Mouse (Mus musculus): ENCODE results near the gene Nlrp1b. TPM values are rescaled to one million over a fixed set of nuclear protein-coding genes. Genes with fewer than 3 reads are reported as not detected.

Gene Nlrp1b
- polyA plus RNA-seq, 1 experiment from 2014 or later = not detected

GRCm38 (mm10) chr11:71155272-71155671, 75.3 kb downstream of the Nlrp1b start:
- Histone ChIP-seq H3K4me2 (replicated peaks) (no peak overlapping the region), H3K9ac (no peak overlapping the region), H3K4me1 (replicated peaks; ENCODE audit: control insufficient read depth, insufficient read depth, low read length) (no peaks in the 10 kb centered on the region), H3K9me3 (ENCODE audit: control insufficient read depth, low read length) (no peaks in the 10 kb centered on the region), H3K27me3 (ENCODE audit: control insufficient read depth, insufficient read depth, low read length) (no peaks in the 10 kb centered on the region), H3K27ac (no peak overlapping the region), H3K4me3 (replicated peaks; ENCODE audit: low read length) (no peak overlapping the region), H3K36me3 (replicated peaks; ENCODE audit: control insufficient read depth, insufficient read depth) (no peaks in the 10 kb centered on the region)
- ATAC-seq (ENCODE audit: low FRiP score) = no peak
- no peak for DNase-seq (ENCODE audit: low spot score)
- WGBS = 79% methylated on average over 1 of the region's 1 CpGs

GRCm38 (mm10) chr11:71144661-71145060, 85.9 kb downstream of the Nlrp1b start, which contains the start of gene Nlrp1a:
Gene Nlrp1a (minus strand): TSS chr11:71144704.
- 83% methylated on average over 3 of the region's 3 CpGs for WGBS
- DNase-seq (ENCODE audit: low spot score) (no peak), ATAC-seq (ENCODE audit: low FRiP score) (no peak)
- Histone ChIP-seq H3K27me3 (ENCODE audit: control insufficient read depth, insufficient read depth, low read length) (no peaks in the 10 kb centered on the region), H3K4me2 (replicated peaks) (no peak within 1 kb of the TSS), H3K36me3 (replicated peaks; ENCODE audit: control insufficient read depth, insufficient read depth) (no peaks in the 10 kb centered on the region), H3K9ac (no peak within 1 kb of the TSS), H3K27ac (no peak within 1 kb of the TSS), H3K9me3 (ENCODE audit: control insufficient read depth, low read length) (no peaks in the 10 kb centered on the region), H3K4me1 (replicated peaks; ENCODE audit: control insufficient read depth, insufficient read depth, low read length) (no peaks in the 10 kb centered on the region), H3K4me3 (replicated peaks; ENCODE audit: low read length) (no peak within 1 kb of the TSS)

DNA sequence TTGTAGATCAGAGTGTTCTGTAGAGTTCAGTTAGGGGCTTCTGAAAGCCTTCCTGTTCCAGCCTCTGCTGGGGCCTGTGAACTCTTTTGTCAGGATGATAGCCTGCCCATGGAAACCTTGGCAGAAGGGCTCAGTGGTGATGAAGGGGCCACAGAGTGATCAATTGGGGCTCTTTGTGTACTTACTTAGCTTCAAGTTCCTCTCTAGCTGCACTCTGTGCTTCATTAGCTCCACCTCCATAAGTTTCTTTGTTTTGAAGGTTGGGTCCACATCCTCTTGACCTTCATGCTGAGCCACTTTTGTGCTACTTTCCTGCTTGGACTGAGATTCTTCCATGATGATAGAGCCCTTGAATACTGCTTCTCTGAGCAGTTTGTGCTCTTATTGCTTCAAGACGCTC, 88.5 kb downstream of the Nlrp1b start:
- H3K27me3 ChIP-seq (ENCODE audit: control insufficient read depth, insufficient read depth, low read length) = no peaks in the 10 kb centered on the region
- ATAC-seq (ENCODE audit: low FRiP score) (no peak), DNase-seq (ENCODE audit: low spot score) (no peak)
- no peak overlapping the region for H3K9ac ChIP-seq
- H3K27ac ChIP-seq = no peak overlapping the region
- no peak overlapping the region for H3K4me2 ChIP-seq (replicated peaks)
- H3K4me1 ChIP-seq (replicated peaks; ENCODE audit: control insufficient read depth, insufficient read depth, low read length) = no peaks in the 10 kb centered on the region
- WGBS = 76% methylated on average over 1 of the region's 1 CpGs
- no peak overlapping the region for H3K4me3 ChIP-seq (replicated peaks; ENCODE audit: low read length)
- H3K36me3 ChIP-seq (replicated peaks; ENCODE audit: control insufficient read depth, insufficient read depth) = no peaks in the 10 kb centered on the region
- no peaks in the 10 kb centered on the region for H3K9me3 ChIP-seq (ENCODE audit: control insufficient read depth, low read length)

GRCm38 (mm10) chr11:71107128-71107527, 123.4 kb downstream of the Nlrp1b start:
- Histone ChIP-seq H3K4me1 (replicated peaks; ENCODE audit: control insufficient read depth, insufficient read depth, low read length) (no peaks in the 10 kb centered on the region), H3K4me2 (replicated peaks) (no peak overlapping the region), H3K9ac (no peak overlapping the region), H3K36me3 (replicated peaks; ENCODE audit: control insufficient read depth, insufficient read depth) (no peaks in the 10 kb centered on the region), H3K4me3 (replicated peaks; ENCODE audit: low read length) (no peak overlapping the region), H3K27ac (no peak overlapping the region), H3K27me3 (ENCODE audit: control insufficient read depth, insufficient read depth, low read length) (no peaks in the 10 kb centered on the region), H3K9me3 (ENCODE audit: control insufficient read depth, low read length) (no peaks in the 10 kb centered on the region)
- ATAC-seq (ENCODE audit: low FRiP score) (no peak), DNase-seq (ENCODE audit: low spot score) (no peak)
- 83% methylated on average over 2 of the region's 2 CpGs for WGBS

- ATAC-seq (ENCODE audit: low FRiP score) (no peak), DNase-seq (ENCODE audit: low spot score) (no peak)
- no peaks in the 10 kb centered on the region for H3K36me3 ChIP-seq (replicated peaks; ENCODE audit: control insufficient read depth, insufficient read depth)
- no peaks in the 10 kb centered on the region for H3K27me3 ChIP-seq (ENCODE audit: control insufficient read depth, insufficient read depth, low read length)
- no peaks in the 10 kb centered on the region for H3K9me3 ChIP-seq (ENCODE audit: control insufficient read depth, low read length)
- H3K27ac ChIP-seq = no peak overlapping the region
- no peak overlapping the region for H3K4me3 ChIP-seq (replicated peaks; ENCODE audit: low read length)
- no peaks in the 10 kb centered on the region for H3K4me1 ChIP-seq (replicated peaks; ENCODE audit: control insufficient read depth, insufficient read depth, low read length)
- no peak overlapping the region for H3K9ac ChIP-seq
- no peak overlapping the region for H3K4me2 ChIP-seq (replicated peaks)
Observed at GRCm38 (mm10) chr11:71106261-71107021, 124.1 kb downstream of the Nlrp1b start.

GRCm38 (mm10) chr11:71103931-71104330, 126.6 kb downstream of the Nlrp1b start:
- Histone ChIP-seq H3K27me3 (ENCODE audit: control insufficient read depth, insufficient read depth, low read length) (no peaks in the 10 kb centered on the region), H3K4me2 (replicated peaks) (no peak overlapping the region), H3K4me1 (replicated peaks; ENCODE audit: control insufficient read depth, insufficient read depth, low read length) (no peaks in the 10 kb centered on the region), H3K9ac (no peak overlapping the region), H3K27ac (no peak overlapping the region), H3K4me3 (replicated peaks; ENCODE audit: low read length) (no peak overlapping the region), H3K9me3 (ENCODE audit: control insufficient read depth, low read length) (no peaks in the 10 kb centered on the region), H3K36me3 (replicated peaks; ENCODE audit: control insufficient read depth, insufficient read depth) (no peaks in the 10 kb centered on the region)
- DNase-seq (ENCODE audit: low spot score) (no peak), ATAC-seq (ENCODE audit: low FRiP score) (no peak)

Other genes starting within 250 kb of the Nlrp1b start
- gene C1qbp, start 247.7 kb downstream of the Nlrp1b start, polyA plus RNA-seq (2014; fragmentation: Nextera tagmentation; extraction: Ambion mirVana) = 171 and 174 TPM in 2 replicates
- 15.7 and 16.5 TPM in 2 replicates for gene Dhx33, start 226.3 kb downstream of the Nlrp1b start, polyA plus RNA-seq (2014; fragmentation: Nextera tagmentation; extraction: Ambion mirVana)
- gene Mis12, start 211.1 kb downstream of the Nlrp1b start, polyA plus RNA-seq (2014; fragmentation: Nextera tagmentation; extraction: Ambion mirVana) = 24.3 and 31.6 TPM in 2 replicates
- gene Derl2, start 210.9 kb downstream of the Nlrp1b start, polyA plus RNA-seq (2014; fragmentation: Nextera tagmentation; extraction: Ambion mirVana) = 30.2 and 37.1 TPM in 2 replicates
- 298 and 315 TPM in 2 replicates for gene 6330403K07Rik, start 197.2 kb downstream of the Nlrp1b start, polyA plus RNA-seq (2014; fragmentation: Nextera tagmentation; extraction: Ambion mirVana)
- 0.07 TPM in 2 replicates for gene Nlrp1a, start 86.0 kb downstream of the Nlrp1b start, polyA plus RNA-seq (2014; fragmentation: Nextera tagmentation; extraction: Ambion mirVana)